Mouse (Mus musculus) cerebellum, adult 11-12 months (tissue): ENCODE measurements around the gene Nabp1.
A peak's percentile ranks its signal among the peaks of the same experiment; 100 is the strongest.

Experiments
- DNase-seq: peaks from one replicate; pipeline ENCODE4 v3.0.0; 2022

The Nabp1 gene

GRCm38 (mm10) chr1:51478262-51479026, at the start of gene Nabp1:
Gene Nabp1 (minus strand): TSS chr1:51478425.
- peak; percentile 99 for DNase-seq

DNA sequence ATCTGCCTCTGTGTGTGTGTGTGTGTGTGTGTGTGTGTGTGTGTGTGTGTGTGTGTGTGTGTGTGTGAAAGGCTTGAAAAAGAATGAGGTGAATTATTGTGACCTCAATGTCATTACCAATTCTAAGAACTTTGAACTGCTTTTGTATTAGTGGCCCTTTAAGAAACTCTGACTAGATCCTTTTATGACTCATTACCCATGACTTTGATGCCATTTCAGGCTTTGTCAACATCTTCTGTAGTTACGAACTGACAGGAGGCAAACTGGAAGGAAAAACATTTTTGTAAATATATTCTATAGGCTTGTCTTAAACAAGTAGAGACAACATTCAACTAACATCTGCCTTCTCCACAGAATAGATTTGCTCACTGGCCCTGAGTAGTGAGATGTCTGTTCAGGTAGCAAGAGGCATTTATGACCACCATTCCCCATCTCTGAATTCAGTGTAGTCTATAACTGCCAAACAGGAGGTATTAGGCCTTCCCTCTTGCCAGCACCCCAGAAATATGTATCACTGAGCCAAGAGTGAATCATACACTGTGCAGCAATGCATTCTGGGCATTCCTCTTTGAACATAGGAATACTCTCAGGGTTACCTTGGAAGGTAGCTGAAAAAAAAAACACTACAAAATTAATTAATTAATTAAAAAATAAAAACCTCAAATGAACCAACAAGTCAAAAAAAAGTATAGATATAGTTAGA, 47.5 kb upstream of the Nabp1 start:
- no peak for DNase-seq

DNA sequence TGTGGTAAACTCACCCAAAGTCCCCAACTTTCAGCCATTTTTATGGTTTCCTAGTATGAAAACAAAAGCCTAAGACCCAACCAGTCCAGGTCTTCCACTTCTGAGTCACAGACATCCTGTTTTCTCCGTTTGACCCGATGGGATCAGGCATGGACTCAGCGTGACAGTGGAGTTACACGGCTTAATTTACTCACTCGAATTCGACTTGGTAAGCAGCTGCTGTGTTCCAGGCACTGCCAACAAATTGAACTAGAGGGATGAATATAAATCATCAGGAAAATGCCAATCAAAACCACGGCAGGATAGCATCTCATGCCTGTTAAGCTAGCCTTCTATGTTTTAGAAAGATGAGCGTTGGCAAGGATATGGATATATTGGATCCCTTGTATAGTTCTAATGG, 43.4 kb upstream of the Nabp1 start:
- no peak for DNase-seq

GRCm38 (mm10) chr1:51520246-51520780, 42.1 kb upstream of the Nabp1 start:
- no peak for DNase-seq

DNA sequence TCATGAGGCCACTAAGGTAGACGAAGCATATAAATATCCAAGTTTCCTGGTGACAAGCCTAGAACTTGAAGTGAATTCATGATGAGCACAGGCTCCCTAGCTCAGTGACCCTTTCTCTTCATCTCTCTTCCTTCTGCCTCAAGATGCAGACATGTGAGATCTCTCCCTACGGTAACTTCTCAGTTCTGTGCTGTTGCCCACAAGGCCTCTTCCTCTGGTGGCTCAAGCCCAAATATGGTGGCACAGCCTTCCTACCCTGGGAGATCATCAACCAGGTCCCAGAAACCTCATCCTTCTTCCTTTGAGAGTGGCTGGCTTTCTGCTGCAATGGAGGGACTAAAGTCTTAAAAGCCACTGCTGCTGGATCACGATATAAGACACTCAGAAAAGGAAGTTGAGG, 40.9 kb upstream of the Nabp1 start:
- no peak for DNase-seq

DNA sequence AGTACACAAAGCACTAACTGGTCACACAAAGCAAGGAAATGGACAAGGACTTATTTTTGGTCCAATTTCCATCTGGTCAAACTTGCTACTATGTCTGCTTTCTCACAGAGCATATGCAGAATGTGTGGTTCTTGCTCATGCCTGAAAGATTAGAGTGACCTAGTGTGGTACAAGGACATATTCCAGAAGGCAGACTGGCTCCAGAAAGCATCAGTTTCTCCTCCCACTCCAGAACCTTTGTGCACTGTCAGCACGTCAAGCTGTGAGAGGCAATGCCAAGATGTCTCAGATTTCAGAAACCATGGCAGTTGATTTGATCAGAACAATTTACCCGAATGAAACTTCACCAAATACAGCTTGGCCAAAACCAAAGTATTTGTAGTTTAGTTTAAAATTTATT, 37.4 kb upstream of the Nabp1 start:
- DNase-seq: no peak

- DNase-seq: no peak
Observed at GRCm38 (mm10) chr1:51515041-51515440, 36.8 kb upstream of the Nabp1 start.

DNA sequence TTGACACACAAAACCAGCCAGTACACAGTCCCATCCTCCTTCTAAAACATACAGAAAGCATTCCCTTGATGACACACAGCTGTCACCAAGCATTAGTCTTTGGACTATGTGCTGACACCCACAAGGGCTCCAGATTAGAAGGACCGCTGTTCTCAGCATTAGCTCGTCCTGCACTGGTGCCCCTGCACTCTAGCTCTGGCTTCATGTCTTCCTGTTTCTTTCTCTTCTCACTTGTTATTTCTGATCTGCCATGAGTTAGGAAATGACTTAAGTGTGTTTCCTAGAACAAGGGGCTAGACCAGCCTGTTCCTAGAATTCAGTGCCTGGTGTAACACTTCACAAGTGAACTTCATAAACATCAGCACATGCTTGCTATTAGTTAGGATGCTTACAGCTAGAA, 36.2 kb upstream of the Nabp1 start:
- DNase-seq: no peak

GRCm38 (mm10) chr1:51513059-51513713, 35.0 kb upstream of the Nabp1 start:
- DNase-seq: no peak

DNA sequence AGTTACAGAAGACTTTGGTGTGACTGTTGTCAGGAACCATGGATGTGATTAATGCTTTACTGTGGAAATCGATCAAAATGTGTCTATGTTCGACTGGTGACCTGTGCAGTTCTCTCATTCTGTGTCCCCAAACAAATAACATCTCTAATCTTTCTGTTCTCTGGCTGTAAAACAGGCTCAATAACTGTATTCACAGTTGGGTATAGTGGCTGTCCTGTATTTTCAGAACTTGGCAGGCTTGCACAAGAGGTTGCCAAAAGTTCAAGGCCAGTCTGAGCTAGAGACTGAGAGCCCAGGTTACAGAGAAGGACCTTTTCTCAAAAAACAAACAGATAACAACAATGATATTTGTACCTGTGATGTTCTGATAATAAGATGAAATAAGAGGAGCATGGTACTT, 34.1 kb upstream of the Nabp1 start:
- no peak for DNase-seq

DNA sequence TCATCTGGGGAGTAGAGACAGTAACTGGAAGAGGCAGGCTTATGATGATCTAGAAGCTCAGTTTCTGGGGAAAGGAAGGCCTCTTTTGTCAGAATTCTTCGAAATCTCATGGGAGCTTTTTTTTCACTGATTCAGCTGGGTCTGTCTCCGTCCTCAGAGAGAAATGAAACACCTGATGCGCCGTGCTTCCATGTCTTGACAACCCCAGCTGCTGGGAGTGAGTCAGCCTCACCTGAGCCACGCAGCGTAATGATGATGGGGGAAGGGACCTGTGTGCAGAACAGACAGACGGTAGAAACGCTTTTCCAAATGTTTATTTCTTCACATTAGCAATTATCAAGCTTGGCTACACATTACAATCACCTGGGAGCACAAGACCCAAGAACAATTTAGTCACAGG, 31.6 kb upstream of the Nabp1 start:
- DNase-seq: no peak

DNA sequence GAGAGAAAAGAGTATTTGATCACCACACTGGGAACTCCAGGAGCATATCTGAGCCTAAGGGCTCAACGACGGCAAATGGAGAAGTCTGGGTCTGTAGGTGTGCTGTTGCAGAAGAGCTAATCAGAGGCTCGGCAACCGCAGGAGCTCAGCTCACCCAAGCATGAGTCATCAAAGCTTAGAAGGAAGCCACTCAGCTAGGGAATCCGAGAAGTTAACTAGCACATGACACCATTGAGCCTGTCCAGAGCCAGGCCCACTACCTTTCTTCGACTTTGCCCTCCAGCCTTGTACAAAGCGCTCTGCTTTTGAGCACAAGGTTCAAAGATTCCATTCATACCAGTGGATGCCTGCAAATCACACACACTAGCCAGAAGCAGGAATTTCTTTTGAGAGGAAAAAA, 30.9 kb upstream of the Nabp1 start:
- DNase-seq: no peak

DNA sequence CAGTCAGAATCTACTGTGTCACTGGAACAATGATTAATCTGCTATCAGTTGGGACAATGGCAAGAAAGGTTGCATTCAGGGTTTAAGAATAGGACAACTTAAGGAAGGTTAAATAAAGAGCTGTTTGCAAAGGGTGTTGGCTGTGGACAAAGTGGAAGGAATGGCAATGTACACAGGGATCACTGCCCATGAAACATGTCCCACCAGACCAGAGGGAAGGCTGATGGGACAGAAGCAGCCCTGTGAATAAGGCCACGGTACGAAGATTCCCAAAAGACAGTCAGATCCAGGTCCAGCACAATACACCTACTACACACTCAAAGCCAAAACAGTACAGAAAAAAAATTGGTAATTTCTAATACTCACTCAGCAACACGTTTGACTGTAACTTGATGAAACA, 30.3 kb upstream of the Nabp1 start:
- no peak for DNase-seq

DNA sequence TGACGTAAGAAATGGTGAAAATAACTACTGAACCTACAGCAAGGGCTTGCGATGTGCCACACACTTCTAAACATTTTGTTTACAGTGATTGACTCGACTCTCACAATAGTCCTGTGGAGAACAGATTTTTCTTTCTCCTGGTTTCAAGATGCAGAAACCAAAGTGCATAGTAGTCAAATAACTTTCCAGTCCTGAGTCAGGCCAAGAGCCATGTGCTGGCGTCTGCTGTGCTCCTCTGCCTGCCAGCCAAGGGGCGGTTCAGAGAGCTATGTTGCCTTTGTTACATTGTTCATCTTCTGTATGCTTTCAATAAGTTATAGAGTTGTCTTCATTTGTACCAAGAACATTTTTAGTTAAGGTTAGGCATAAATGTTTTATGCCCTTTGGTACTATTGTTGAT, 29.2 kb upstream of the Nabp1 start:
- DNase-seq: no peak

GRCm38 (mm10) chr1:51506236-51506635, 28.0 kb upstream of the Nabp1 start:
- no peak for DNase-seq

DNA sequence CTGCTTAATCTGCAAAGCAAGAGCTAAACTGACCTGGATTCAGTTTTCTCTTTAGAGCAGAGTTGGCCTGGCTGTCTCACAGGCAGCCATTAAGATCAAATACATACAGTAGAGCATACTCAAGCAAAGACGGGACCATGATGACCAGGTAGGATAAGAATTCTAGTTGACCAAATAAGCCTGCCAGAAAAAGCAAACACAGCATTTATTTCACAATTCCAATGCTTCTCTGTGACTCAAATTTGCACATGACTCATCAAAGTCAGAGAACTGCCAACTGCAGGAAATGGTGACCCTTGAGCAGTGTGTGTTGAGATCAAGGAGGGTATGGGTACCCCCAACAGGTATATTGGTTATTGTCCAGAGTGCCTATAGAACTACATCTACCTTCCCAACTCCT, 27.4 kb upstream of the Nabp1 start:
- DNase-seq: no peak

- DNase-seq: no peak
Observed at GRCm38 (mm10) chr1:51503055-51503454, 24.8 kb upstream of the Nabp1 start.

- no peak for DNase-seq
Observed at GRCm38 (mm10) chr1:51502353-51502752, 24.1 kb upstream of the Nabp1 start.

DNA sequence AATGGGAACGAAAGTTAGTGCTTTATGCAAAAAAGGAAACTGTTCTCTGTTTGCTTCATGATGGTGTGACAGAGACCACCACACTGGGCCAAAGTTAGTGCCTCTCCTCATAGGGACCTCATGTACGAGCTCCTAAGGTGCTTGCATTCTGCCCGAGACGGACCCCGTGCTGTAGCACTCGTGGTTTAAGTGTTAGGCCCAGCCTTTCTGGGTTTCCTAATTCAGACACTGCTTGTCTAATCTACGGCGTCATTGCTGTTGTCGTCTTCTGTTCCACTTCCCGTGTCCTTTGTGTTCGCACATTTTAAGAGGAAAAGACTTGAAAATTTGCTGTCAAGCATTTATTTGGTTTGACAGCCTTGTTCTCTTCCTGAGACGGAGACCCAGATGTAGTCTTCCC, 23.0 kb upstream of the Nabp1 start:
- DNase-seq: no peak

DNA sequence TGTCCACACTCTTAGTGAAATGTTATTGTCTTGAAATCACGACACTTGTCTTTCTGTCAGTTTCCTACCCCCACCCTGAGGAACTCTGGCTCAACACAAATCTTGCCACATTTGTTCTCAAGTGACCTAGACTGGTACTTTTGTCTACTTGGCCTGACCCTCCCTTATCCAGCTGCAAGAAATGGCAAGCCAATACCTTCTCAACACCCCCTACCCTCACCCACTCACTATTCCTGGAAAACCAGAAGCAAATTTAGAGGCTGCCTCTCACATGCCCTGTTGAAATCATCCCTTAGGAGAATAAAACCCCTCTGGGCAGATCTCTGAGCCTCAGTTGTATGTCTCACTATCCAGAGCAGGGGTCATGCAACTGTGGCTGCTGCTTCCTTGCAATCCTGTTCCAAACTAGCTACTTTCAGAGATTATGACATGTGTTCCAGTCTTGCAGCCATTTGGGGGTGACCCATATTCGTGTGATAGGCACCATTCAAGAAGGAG, 20.4 kb upstream of the Nabp1 start:
- DNase-seq: no peak

DNA sequence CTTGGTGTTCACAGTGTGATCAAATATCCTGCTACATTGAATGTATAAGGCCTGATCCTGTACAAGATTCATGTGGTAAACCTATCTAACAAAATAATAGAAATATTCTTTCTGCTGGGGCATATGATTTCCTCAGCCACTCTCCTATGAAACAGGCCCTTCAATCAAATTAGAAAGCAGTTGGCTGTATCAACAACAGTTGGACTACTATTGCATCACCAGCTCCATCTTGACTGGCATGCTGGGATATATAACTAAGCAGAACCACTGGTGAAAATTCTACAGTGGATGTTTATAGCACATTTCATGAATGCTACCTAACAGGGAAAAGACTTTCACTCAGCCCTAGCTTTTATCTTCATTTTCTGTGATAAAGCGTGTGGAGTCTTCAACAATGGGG, 17.9 kb upstream of the Nabp1 start:
- DNase-seq: no peak

GRCm38 (mm10) chr1:51493592-51494307, 15.5 kb upstream of the Nabp1 start:
- DNase-seq: no peak

DNA sequence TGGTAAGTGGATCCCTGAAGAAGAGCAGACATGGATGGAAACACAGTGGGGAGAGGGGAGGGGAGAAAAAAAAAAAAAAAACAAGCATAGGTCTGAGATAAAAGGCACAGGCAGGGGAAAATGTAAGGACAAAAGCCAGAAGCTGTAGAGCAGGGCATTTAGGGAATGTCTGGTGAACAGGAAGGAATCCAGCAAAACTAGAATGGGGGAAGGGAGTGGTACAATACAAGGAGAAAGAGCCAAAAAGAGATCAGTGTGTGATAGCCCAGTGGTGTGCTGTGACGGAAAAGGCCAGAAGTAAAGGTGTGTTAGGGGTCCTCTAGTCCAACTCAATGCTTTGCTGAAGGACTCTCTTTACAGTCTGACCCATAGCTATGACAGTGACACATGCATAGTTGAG, 8.1 kb upstream of the Nabp1 start:
- no peak for DNase-seq
